Mouse (Mus musculus) yolk sac, embryonic 10.5 days (tissue): ENCODE measurements around the gene Pygm.

Source experiments
- DNase-seq: peaks from one replicate; pipeline ENCODE4 v3.0.0-alpha.2; 2017; ENCODE audit warnings: low spot score

The Pygm gene

DNA sequence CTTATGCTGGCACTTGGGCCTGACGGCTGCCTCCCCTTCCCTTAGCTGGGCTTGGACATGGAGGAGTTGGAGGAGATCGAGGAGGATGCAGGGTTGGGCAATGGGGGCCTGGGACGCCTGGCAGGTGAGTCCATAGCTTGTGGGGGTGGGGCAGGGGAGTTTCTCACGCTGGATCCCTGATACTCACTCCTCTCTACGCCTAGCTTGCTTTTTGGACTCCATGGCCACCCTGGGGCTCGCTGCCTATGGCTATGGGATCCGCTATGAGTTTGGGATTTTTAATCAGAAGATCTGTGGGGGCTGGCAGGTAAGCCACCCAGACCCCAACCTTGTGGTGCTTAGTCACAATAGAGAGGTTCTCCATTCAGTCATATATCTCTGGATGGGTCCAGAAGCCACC is 1.6 kb downstream of the Pygm start:
- DNase-seq, result no peak

DNA sequence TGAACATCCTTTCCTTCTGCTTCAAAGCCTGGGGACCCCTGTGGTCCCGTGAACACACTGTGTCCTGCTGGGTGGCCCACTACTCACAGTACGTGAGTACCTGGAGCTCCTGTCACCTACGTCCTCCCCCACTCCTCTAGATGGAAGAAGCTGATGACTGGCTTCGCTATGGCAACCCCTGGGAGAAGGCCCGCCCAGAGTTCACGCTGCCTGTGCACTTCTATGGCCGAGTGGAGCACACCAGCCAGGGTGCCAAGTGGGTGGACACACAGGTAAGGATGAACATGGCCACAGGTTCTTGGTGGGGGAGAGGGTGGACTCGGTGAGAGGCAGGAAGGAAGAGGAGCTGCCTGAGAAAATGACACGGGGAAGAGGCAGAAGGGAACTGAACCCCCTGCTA is 2.0 kb downstream of the Pygm start:
- no peak for DNase-seq

DNA sequence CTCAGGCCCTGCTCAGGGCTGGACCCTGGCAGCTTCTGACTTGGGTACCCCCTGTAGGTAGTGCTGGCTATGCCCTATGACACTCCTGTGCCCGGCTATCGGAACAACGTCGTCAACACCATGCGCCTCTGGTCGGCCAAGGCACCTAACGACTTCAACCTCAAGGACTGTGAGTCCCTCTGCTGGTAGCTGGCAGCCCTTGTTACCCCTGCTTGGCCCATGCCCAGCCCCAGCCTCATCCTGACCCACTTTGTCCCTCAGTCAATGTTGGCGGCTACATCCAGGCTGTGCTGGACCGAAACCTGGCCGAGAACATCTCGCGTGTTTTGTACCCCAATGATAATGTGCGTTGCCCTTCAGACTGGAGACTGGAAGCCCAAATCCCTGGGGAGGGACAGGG is 3.8 kb downstream of the Pygm start:
- DNase-seq, result no peak

DNA sequence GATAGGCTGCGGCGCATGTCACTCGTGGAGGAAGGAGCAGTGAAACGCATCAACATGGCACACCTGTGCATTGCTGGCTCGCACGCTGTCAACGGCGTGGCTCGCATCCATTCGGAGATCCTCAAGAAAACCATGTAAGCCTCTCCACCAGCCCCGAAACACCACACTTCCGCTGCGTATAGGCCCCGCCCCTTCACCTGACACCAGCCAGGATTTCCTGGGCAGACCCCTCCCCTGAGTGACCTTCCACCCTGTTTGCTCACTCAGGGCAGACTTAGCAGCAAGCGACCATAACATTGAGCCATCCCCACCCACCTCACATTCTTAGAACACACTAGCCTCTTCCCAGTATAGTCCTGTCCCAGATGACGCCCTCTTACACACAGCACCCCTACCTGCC is 5.6 kb downstream of the Pygm start:
- DNase-seq, result peak; percentile 88

DNA sequence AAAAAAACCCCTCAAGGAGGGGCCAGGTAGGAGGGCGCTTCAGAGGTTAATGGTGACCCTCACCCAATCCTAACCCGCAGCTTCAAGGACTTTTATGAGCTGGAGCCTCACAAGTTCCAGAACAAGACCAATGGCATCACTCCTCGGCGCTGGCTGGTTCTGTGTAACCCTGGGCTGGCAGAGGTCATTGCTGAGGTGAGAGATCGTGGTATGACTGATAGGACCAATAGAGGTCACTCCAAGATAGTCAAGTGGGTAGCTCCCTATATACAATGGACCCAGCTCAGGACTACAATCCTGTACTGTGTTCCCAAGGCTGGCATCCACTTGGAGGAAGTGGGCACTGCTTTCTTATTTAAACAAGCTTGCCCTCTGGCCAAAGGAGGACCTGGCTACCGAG is 6.1 kb downstream of the Pygm start:
- no peak for DNase-seq

DNA sequence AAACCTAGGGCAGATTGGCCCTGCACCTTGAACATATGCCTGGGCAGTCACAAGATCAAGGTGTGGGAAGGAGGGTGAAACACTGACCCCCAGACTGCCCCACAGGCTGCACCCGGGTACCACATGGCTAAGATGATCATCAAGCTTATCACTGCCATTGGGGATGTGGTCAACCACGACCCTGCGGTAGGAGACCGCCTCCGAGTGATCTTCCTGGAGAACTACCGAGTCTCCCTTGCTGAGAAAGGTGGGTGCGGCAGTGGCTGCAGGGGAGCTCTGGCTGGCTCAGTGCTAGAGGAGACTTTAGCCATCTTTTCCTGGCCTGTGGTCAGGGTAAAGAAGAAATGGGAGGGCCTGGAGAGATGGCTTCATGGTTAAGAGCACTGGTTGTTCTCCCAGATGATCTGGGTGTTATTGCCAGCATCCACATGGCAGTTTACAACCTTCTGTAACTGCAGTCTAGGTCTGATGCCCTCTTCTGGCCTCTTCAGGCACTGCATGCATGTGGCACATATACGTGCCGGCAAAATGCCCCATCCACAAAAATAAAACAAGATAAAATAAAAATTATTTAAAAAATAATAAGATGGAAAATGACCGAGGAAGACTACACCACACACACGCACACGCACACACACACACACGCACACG is 8.7 kb downstream of the Pygm start:
- DNase-seq, result no peak

GRCm38 (mm10) chr19:6393637-6394036 is 9.4 kb downstream of the Pygm start:
- no peak for DNase-seq

GRCm38 (mm10) chr19:6396237-6396636 is 12.0 kb downstream of the Pygm start:
- no peak for DNase-seq

- no peak for DNase-seq
These were observed 13.5 kb downstream of the Pygm start for GRCm38 (mm10) chr19:6397582-6398249.

GRCm38 (mm10) chr19:6398447-6399284 is 14.5 kb downstream of the Pygm start:
- DNase-seq, result peak; percentile 80

GRCm38 (mm10) chr19:6399285-6400095 is 15.3 kb downstream of the Pygm start, which contains the start of gene Rasgrp2:
Rasgrp2 (plus strand) TSS chr19:6399340.
- no peak for DNase-seq

DNA sequence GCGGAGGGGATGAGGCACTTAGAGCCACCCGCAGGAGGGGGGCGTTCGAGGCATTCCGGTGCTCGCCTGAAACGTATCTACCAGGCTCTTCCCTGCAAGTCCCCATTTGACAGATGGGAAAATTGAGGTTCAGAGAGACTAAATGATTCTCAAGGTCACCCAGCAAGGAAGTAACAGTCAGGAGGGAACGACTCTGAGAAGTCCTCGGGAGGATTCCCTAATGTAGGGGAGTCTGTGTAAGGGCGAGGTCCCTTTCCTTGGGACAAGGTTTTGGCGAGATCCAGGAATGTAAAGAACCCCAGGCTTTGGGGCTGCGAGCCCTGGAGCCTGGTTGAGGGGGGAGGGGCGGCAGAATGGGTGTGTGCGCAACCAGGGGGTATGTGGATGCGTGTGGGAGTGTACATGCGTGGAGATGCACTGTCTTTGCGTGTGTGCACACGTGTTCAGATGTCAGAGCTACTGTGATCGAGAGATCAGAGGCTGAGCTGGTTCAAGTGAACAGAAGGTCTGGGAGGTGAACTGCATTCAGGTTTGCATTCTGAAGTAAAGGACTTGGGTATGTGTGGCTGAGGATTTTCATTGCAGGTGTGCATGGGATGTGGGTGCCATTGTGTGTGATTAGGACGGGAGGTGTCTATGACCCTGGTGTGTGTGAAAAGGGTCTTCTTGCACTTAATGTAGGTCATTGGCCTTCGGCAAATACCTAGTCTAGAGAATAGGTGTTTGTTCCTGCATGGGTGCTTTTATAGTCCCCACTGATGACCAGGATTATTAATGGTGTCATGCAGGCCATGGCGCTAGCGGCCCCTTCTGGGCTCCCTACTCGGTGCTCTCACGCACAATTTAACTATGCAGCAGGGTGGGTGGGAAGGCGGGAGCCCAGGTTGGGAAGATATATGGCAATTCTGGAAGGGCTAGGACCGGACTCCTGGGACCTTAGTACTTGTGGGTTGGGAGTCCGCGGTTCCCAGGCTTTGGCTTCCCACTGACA is 16.2 kb downstream of the Pygm start:
- DNase-seq, result no peak

GRCm38 (mm10) chr19:6401131-6401815 is 17.1 kb downstream of the Pygm start:
- DNase-seq, result peak; percentile 79

DNA sequence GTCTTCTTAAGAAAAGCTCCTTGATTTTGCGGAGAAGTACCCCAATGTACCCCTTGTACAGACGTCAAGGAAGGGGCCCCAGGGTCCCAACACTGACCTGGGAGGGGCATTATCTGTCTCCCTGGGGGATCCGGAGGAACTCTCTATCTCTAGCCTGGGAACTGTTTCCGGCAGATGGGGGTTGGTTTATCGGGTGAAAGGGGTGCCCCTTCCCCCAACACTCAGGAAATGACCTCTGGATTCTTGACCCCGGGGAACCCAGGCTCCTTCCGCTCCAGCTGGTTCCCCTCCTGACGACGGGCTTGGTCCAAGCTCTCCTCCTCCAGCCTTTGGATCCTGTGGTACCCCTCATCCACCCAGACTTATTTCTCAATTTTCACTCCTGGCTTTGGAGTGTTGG is 17.8 kb downstream of the Pygm start:
- no peak for DNase-seq

DNA sequence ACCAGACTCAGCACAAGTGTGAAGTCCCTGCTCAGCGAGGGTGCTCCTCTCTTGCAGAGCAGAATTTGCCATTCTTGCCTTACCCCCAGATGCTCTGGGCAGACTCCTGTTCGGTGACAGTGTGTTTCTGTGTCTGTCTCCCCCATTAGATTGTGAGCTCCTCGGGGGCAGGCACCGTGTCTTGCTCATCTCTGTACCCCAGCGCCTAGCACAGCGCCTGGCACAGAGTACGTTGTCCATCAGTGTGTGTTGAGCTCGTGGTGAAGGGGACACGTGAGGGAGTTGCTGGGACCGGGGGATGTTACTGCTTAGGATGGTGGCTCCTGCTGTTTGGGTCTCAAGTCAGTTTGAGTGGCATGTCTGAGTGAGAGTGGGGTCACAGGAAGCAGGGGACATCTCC is 19.7 kb downstream of the Pygm start:
- DNase-seq, result no peak

DNA sequence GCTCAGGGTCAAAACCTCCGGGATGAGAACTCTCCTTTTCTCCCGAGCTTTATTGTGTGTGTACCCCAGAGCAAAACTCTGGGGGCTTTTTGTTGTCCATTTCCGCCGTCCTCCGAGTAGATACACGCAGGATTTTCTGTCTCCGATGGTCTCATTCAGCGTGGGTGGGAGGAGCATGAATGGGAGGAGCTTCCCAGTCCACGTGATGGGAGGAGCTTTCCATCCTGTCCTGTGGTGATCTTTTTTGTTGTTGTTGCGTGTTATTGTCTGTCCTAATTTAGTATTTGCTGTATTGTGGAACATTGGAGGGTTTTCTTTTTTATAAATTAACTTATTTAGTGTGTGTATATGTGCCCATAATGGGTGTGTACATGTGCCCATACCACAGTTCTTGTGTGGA is 21.2 kb downstream of the Pygm start:
- no peak for DNase-seq

DNA sequence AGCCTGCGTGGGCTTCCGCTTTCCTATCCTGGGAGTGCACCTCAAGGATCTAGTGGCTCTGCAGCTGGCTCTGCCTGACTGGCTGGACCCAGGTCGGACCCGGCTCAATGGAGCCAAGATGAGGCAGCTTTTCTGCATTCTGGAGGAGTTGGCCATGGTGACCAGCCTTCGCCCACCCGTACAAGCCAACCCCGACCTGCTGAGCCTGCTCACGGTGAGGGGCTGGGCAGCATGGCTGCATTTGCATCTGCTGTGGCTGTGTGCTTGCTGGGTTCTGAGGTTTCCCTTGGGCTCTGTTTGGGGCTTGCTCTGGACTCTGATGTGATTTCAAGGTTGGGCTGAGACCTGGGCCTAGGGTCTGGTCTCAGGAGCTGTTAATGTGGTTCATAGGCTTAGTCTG is 22.9 kb downstream of the Pygm start:
- DNase-seq, result no peak

DNA sequence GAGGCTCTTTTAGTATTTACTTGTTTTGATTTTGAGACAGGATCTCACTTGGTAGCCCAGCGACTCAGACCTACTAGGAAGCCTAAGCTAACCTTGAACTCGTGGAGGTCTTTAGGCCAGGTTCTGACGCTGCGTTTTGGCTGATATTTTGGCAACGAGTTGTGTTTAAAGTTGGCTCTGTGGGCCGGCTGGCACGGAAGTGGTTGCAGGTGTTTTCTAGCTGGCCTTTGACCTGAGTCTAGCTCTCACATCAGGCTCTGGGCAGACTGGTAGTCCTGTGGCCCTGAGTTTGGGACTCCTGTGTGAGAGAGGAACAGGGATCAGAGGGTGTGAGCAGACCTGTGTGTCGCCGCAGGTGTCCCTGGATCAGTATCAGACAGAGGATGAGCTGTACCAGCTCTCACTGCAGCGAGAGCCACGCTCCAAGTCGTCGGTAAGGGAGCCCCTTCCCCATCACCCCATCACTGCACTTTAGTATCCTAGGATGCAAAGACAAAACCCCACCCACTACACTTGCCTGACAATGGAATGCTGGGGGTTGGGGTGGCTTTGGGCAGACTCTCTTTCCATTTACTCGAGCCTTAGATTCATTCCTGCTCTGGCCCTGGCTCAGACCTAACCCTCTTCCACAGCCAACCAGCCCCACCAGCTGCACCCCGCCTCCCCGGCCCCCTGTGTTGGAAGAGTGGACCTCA is 23.8 kb downstream of the Pygm start:
- DNase-seq, result no peak

DNA sequence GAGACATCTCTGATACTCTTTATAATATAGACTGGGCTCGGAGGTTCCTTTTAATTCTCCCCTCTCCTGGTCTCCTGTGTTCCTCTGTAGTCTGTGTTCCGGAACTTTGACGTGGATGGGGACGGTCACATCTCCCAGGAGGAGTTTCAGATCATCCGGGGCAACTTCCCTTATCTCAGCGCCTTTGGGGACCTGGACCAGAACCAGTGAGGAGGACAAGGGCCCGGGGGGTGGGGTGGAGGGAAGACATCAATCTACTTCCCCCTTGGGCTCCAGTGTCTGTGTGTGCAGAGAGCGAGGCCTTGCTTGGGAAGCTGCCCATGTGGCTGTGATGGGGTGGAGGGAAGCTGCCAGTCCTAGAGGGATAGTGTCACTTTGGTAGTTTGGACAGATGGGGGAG is 24.6 kb downstream of the Pygm start:
- no peak for DNase-seq

GRCm38 (mm10) chr19:6409176-6409575 is 25.0 kb downstream of the Pygm start:
- no peak for DNase-seq
